Mouse (Mus musculus) MEL (cell line): ENCODE measurements around the gene Cdr2l. TPM values are rescaled to one million over a fixed set of nuclear protein-coding genes. Genes with fewer than 3 reads are reported as not detected.

Experiments
- DNase-seq: peaks from one replicate; pipeline ENCODE4 v3.0.0; 2011; ENCODE audit warnings: low read depth, low spot score
- H3K27ac ChIP-seq: 2 replicates; pipeline ENCODE4 v1.5.1; 2012; ENCODE audit warnings: low read depth, mild to moderate bottlenecking, control low read depth, low read length, moderate library complexity; ENCODE audit not compliant: control insufficient read depth
- H3K27me3 ChIP-seq, 2 experiments: fragments of 150-350 bp in 1 of 2; sonication (generic) in 1 of 2; 2 replicates each; pipeline ENCODE4 v1.6.1; 2012; ENCODE audit warnings: low read length in 2 of 2, mild to moderate bottlenecking in 2 of 2, improper control_type of control experiment in 1 of 2, moderate library complexity in 1 of 2; ENCODE audit not compliant: insufficient read depth in 2 of 2, control insufficient read depth in 1 of 2
- H3K36me3 ChIP-seq, 2 experiments: 2 replicates each; pipeline ENCODE4 v1.6.1; 2012 to 2014; ENCODE audit warnings: low read length in 2 of 2, improper control_type of control experiment in 1 of 2, inconsistent platforms in 1 of 2, mild to moderate bottlenecking in 1 of 2; ENCODE audit not compliant: insufficient read depth in 2 of 2, control insufficient read depth in 1 of 2
- H3K4me1 ChIP-seq, 2 experiments: fragments of 150-350 bp in 1 of 2; sonication (generic) in 1 of 2; 2 replicates each; pipeline ENCODE4 v1.6.1; 2012; ENCODE audit warnings: low read length in 2 of 2, improper control_type of control experiment in 1 of 2, mild to moderate bottlenecking in 1 of 2; ENCODE audit not compliant: insufficient read depth in 2 of 2, control insufficient read depth in 1 of 2
- H3K4me3 ChIP-seq, 2 experiments: fragments of 150-350 bp in 1 of 2; sonication (generic) in 1 of 2; 2 replicates each; pipeline ENCODE4 v1.5.1; 2012; ENCODE audit warnings: low read depth in 2 of 2, low read length in 2 of 2, mild to moderate bottlenecking in 2 of 2, moderate library complexity in 2 of 2, control low read depth in 1 of 2, improper control_type of control experiment in 1 of 2; ENCODE audit not compliant: control insufficient read depth in 1 of 2, insufficient read depth in 1 of 2
- H3K79me2 ChIP-seq: 2 replicates; pipeline ENCODE4 v1.6.1; 2012; ENCODE audit warnings: mild to moderate bottlenecking, low read length, moderate library complexity; ENCODE audit not compliant: control insufficient read depth, poor library complexity, insufficient read depth
- H3K9ac ChIP-seq: 2 replicates; pipeline ENCODE4 v1.6.1; 2012; ENCODE audit warnings: low read depth, mild to moderate bottlenecking, control low read depth, low read length, moderate library complexity; ENCODE audit not compliant: control insufficient read depth, poor library complexity, severe bottlenecking
- H3K9me3 ChIP-seq: fragments of 150-350 bp; sonication (generic); replicated peaks from 2 replicates; pipeline ENCODE4 v1.6.1; 2012; ENCODE audit warnings: mild to moderate bottlenecking, low read length, improper control_type of control experiment, moderate library complexity; ENCODE audit not compliant: insufficient read depth
- CHD1 ChIP-seq: IDR thresholded peaks from 2 replicates; pipeline ENCODE4 v1.6.1; 2012; ENCODE audit warnings: low read depth, mild to moderate bottlenecking, inconsistent platforms, low read length, improper control_type of control experiment
- CHD2 ChIP-seq: IDR thresholded peaks from 2 replicates; pipeline ENCODE4 v1.6.1; 2011; ENCODE audit warnings: low read length, improper control_type of control experiment
- E2F4 ChIP-seq: IDR thresholded peaks from 2 replicates; pipeline ENCODE4 v1.6.1; 2011; ENCODE audit warnings: low read depth, low read length, improper control_type of control experiment, borderline replicate concordance
- ELF1 ChIP-seq: IDR thresholded peaks from 2 replicates; pipeline ENCODE4 v1.6.1; 2014; ENCODE audit warnings: low read depth, mild to moderate bottlenecking, inconsistent platforms, low read length, improper control_type of control experiment, moderate library complexity
- EP300 ChIP-seq, 2 experiments: IDR thresholded peaks; 2 replicates each; pipeline ENCODE4 v1.6.1; 2011; ENCODE audit warnings: improper control_type of control experiment in 2 of 2, low read length in 2 of 2, low read depth in 1 of 2, mild to moderate bottlenecking in 1 of 2
- GABPA ChIP-seq: IDR thresholded peaks from 2 replicates; pipeline ENCODE4 v1.6.1; 2012; ENCODE audit warnings: low read depth, mild to moderate bottlenecking, inconsistent platforms, low read length, improper control_type of control experiment, moderate library complexity
- GATA1 ChIP-seq: IDR thresholded peaks from 2 replicates; pipeline ENCODE4 v1.6.1; 2011; ENCODE audit warnings: low read depth, low read length, improper control_type of control experiment
- HCFC1 ChIP-seq: IDR thresholded peaks from 2 replicates; pipeline ENCODE4 v1.6.1; 2012; ENCODE audit warnings: low read depth, mild to moderate bottlenecking, inconsistent platforms, low read length, improper control_type of control experiment, moderate library complexity
- KAT2A ChIP-seq: conservative IDR thresholded peaks from 2 replicates; pipeline ENCODE4 v1.6.1; 2012; ENCODE audit warnings: low read depth, low read length, improper control_type of control experiment, inconsistent platforms
- MAFK ChIP-seq: IDR thresholded peaks from 2 replicates; pipeline ENCODE4 v1.6.1; 2011; ENCODE audit warnings: low read depth, mild to moderate bottlenecking, low read length, improper control_type of control experiment, borderline replicate concordance
- MAX ChIP-seq: IDR thresholded peaks from 2 replicates; pipeline ENCODE4 v1.6.1; 2011; ENCODE audit warnings: low read length, improper control_type of control experiment
- MAZ ChIP-seq: IDR thresholded peaks from 2 replicates; pipeline ENCODE4 v1.6.1; 2012; ENCODE audit warnings: low read depth, mild to moderate bottlenecking, inconsistent platforms, low read length, improper control_type of control experiment
- MXI1 ChIP-seq: IDR thresholded peaks from 2 replicates; pipeline ENCODE4 v1.6.1; 2011; ENCODE audit warnings: mild to moderate bottlenecking, low read depth, low read length, improper control_type of control experiment
- MYC ChIP-seq: IDR thresholded peaks from 2 replicates; pipeline ENCODE4 v1.6.1; 2011; ENCODE audit warnings: low read depth, mild to moderate bottlenecking, low read length, improper control_type of control experiment, moderate library complexity
- NELFE ChIP-seq: IDR thresholded peaks from 2 replicates; pipeline ENCODE4 v1.6.1; 2011; ENCODE audit warnings: low read depth, low read length, improper control_type of control experiment
- POLR2A ChIP-seq, 2 experiments: IDR thresholded peaks; 2 replicates each; pipeline ENCODE4 v1.6.1; 2011 to 2012; ENCODE audit warnings: low read length in 2 of 2, mild to moderate bottlenecking in 2 of 2, control low read depth in 1 of 2, improper control_type of control experiment in 1 of 2, low read depth in 1 of 2, moderate library complexity in 1 of 2; ENCODE audit not compliant: control insufficient read depth in 1 of 2, insufficient read depth in 1 of 2, poor library complexity in 1 of 2
- POLR2AphosphoS5 ChIP-seq: IDR thresholded peaks from 2 replicates; pipeline ENCODE4 v1.6.1; 2012; ENCODE audit warnings: low read depth, borderline replicate concordance, mild to moderate bottlenecking, inconsistent platforms, low read length, moderate library complexity, mixed read lengths
- RAD21 ChIP-seq: IDR thresholded peaks from 2 replicates; pipeline ENCODE4 v1.6.1; 2011; ENCODE audit warnings: mild to moderate bottlenecking, low read depth, low read length, improper control_type of control experiment
- RCOR1 ChIP-seq: IDR thresholded peaks from 2 replicates; pipeline ENCODE4 v1.6.1; 2012; ENCODE audit warnings: low read depth, mild to moderate bottlenecking, inconsistent platforms, low read length, improper control_type of control experiment
- SIN3A ChIP-seq: IDR thresholded peaks from 2 replicates; pipeline ENCODE4 v1.6.1; 2012; ENCODE audit warnings: low read length, improper control_type of control experiment, inconsistent platforms
- SMC3 ChIP-seq: IDR thresholded peaks from 2 replicates; pipeline ENCODE4 v1.6.1; 2011; ENCODE audit warnings: low read depth, low read length, improper control_type of control experiment
- TAL1 ChIP-seq: IDR thresholded peaks from 2 replicates; pipeline ENCODE4 v1.6.1; 2012; ENCODE audit warnings: mild to moderate bottlenecking, inconsistent platforms, low read length, moderate library complexity, mixed read lengths
- TCF12 ChIP-seq: IDR thresholded peaks from 2 replicates; pipeline ENCODE4 v1.6.1; 2014; ENCODE audit warnings: low read depth, mild to moderate bottlenecking, inconsistent platforms, low read length, improper control_type of control experiment, moderate library complexity
- USF2 ChIP-seq, 2 experiments: IDR thresholded peaks; 2 replicates each; pipeline ENCODE4 v1.6.1; 2011 to 2012; ENCODE audit warnings: improper control_type of control experiment in 2 of 2, low read length in 2 of 2, borderline replicate concordance in 1 of 2, inconsistent platforms in 1 of 2, low read depth in 1 of 2, mild to moderate bottlenecking in 1 of 2; ENCODE audit not compliant: insufficient read depth in 1 of 2
- ZC3H11A ChIP-seq: IDR thresholded peaks from 2 replicates; pipeline ENCODE4 v1.6.1; 2012; ENCODE audit warnings: low read depth, mild to moderate bottlenecking, inconsistent platforms, low read length, improper control_type of control experiment
- ZMIZ1 ChIP-seq: IDR thresholded peaks from 2 replicates; pipeline ENCODE4 v1.6.1; 2012; ENCODE audit warnings: low read depth, mild to moderate bottlenecking, inconsistent platforms, low read length, improper control_type of control experiment, moderate library complexity
- ZNF384 ChIP-seq: IDR thresholded peaks from 2 replicates; pipeline ENCODE4 v1.6.1; 2012; ENCODE audit warnings: low read depth, mild to moderate bottlenecking, inconsistent platforms, low read length, improper control_type of control experiment
- polyA plus RNA-seq, 2 experiments: library from polyadenylated mRNA; stranded (reverse) in 1 of 2; unstranded in 1 of 2; fragments of >175 nt in 1 of 2; fragments of >200 nt in 1 of 2; gene quantifications; 2 replicates each; pipeline versions ENCODE4 v1.2.1 to v1.2.4; 2012; ENCODE audit warnings: low replicate concordance in 2 of 2, low read depth in 1 of 2; ENCODE audit not compliant: insufficient read length in 2 of 2, insufficient read depth in 1 of 2, missing spikeins in 1 of 2
- total RNA-seq: library from RNA; depleted of rRNA; stranded (reverse); fragments of 300-350 nt; gene quantifications from 2 replicates; pipeline ENCODE4 v1.2.3, GENCODE M21; 2012

Cdr2l gene
- total and polyA plus RNA-seq, 3 experiments: 5.2 to 8.2 TPM; not detected in 1

- Histone ChIP-seq H3K36me3 (peaks cover 0 to 14% of the 10 kb centered on the region in 2 experiments; a peak in 2 of 4 replicates), H3K4me3 (no peak overlapping the region), H3K9ac (no peak overlapping the region), H3K27ac (no peak overlapping the region), H3K9me3 (no peaks in the 10 kb centered on the region), H3K79me2 (peaks cover 9% of the 10 kb centered on the region), H3K27me3 (no peaks in the 10 kb centered on the region), H3K4me1 (peaks cover 2 to 21% of the 10 kb centered on the region in 2 experiments; a peak in 2 of 4 replicates)
- DNase-seq: no peak
- TF ChIP-seq MAFK (no peak), CHD1 (no peak), SIN3A (no peak), MAX (no peak), ZC3H11A (no peak), MYC (no peak), EP300 (IDR thresholded peaks at IDR 0.05; ENCODE audit: low read depth in 1 of 2, low read length in 2 of 2) (no peak), GABPA (no peak), MAZ (no peak), POLR2AphosphoS5 (no peak), SMC3 (no peak), USF2 (IDR thresholded peaks at IDR 0.05; ENCODE audit: borderline replicate concordance in 1 of 2, insufficient read depth in 1 of 2, low read depth in 1 of 2, low read length in 2 of 2) (no peak), TCF12 (no peak), TAL1 (no peak), ZMIZ1 (no peak), GATA1 (no peak)
Measured at GRCm38 (mm10) chr11:115400126-115400525, 18.4 kb downstream of the Cdr2l start.

GRCm38 (mm10) chr11:115400630-115401391 lies 19.1 kb downstream of the Cdr2l start:
- TF ChIP-seq RCOR1 (no peak), ZNF384 (no peak), MAZ (no peak), MXI1 (no peak), KAT2A (no peak), E2F4 (no peak), ELF1 (no peak), RAD21 (no peak), TCF12 (no peak), NELFE (no peak), HCFC1 (no peak), CHD1 (no peak), CHD2 (no peak), POLR2A (IDR thresholded peaks at IDR 0.05; ENCODE audit: control insufficient read depth in 1 of 2, insufficient read depth in 1 of 2, low read depth in 1 of 2, low read length in 2 of 2, poor library complexity in 1 of 2) (no peak)
- Histone ChIP-seq H3K27me3 (no peaks in the 10 kb centered on the region), H3K9ac (no peak overlapping the region)

More at GRCm38 (mm10) chr11:115400630-115401391, 19.1 kb downstream of the Cdr2l start:
- H3K4me3 ChIP-seq: no peak overlapping the region
- peaks cover 2 to 21% of the 10 kb centered on the region in 2 experiments; a peak in 2 of 4 replicates for H3K4me1 ChIP-seq
- peaks cover 0 to 14% of the 10 kb centered on the region in 2 experiments; a peak in 2 of 4 replicates for H3K36me3 ChIP-seq
- H3K27ac ChIP-seq: no peak overlapping the region
- H3K79me2 ChIP-seq: peaks cover 10% of the 10 kb centered on the region
- no peak for DNase-seq
- no peaks in the 10 kb centered on the region for H3K9me3 ChIP-seq
